Mouse (Mus musculus) heart, postnatal 0 days (tissue): ENCODE results near the gene Asic3.

Experiments
- CTCF ChIP-seq: IDR thresholded peaks from 2 replicates; pipeline ENCODE4 v1.5.1; 2016; ENCODE audit warnings: antibody characterized with exemption, control low read depth, low read depth
- EP300 ChIP-seq: IDR thresholded peaks from 2 replicates; pipeline ENCODE4 v1.6.1; 2016; ENCODE audit warnings: antibody characterized with exemption, low read depth

- no peak for TF ChIP-seq CTCF
- no peak for TF ChIP-seq EP300
These were observed 53.6 kb downstream of the Asic3 start for GRCm38 (mm10) chr5:24466762-24467161.
